Mouse (Mus musculus) liver, embryonic 14.5 days (tissue): ENCODE data around the gene Gpx4.

ENCODE experiments used
- CTCF ChIP-seq: IDR thresholded peaks from 2 replicates; pipeline ENCODE4 v1.5.1; 2016; ENCODE audit warnings: antibody characterized with exemption, low read depth, control low read depth
- EP300 ChIP-seq: IDR thresholded peaks from 2 replicates; pipeline ENCODE4 v1.6.1; 2016; ENCODE audit warnings: antibody characterized with exemption, low read depth

- peak; percentile 94 for TF ChIP-seq CTCF
- peak; percentile 88 for TF ChIP-seq EP300
Measured at GRCm38 (mm10) chr10:80081075-80081474, 34.1 kb downstream of the Gpx4 start.
